Mouse (Mus musculus) retina, postnatal 1 day (tissue): ENCODE data around the gene Cpeb2.

Experiments used
- DNase-seq: peaks from one replicate; pipeline ENCODE4 v3.0.0-alpha.2; 2012

The Cpeb2 gene

GRCm38 (mm10) chr5:43328579-43328978 is 95.6 kb downstream of the Cpeb2 start:
- DNase-seq = no peak

GRCm38 (mm10) chr5:43330260-43330659 is 97.3 kb downstream of the Cpeb2 start:
- no peak for DNase-seq

- no peak for DNase-seq
Measured at GRCm38 (mm10) chr5:43334469-43334868, 101.5 kb downstream of the Cpeb2 start.

GRCm38 (mm10) chr5:43337212-43337611 is 104.2 kb downstream of the Cpeb2 start:
- no peak for DNase-seq

- DNase-seq = no peak
Measured at GRCm38 (mm10) chr5:43338771-43339475, 106.0 kb downstream of the Cpeb2 start.
